ENCODE assay signal across 7 mouse cellular contexts in the genomic region with DNA sequence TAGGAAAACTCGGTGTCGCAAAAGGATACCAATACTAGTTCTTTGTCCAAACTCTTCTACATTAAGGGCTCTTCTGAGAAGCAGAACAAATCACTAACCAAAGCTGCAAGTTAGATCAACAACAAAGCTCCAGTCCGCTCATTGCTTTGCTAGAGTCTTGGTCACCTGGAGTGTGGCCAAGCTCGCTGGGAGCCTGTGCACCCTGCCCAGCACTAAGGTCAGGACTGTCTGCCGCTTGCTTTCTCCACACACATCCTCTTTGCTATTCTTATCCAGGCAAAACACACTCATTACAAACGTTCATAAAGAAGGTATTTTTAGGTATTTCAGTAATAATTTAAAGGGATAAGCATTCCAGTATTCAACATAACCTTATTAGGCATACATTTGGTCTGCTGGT.
DNase-seq lines count a peak whose midpoint lies in the region.

No protein-coding gene starts in this region.

- DNase-seq in 3T3-L1 (ENCODE audit: low read depth, low spot score) (peak; percentile 51), NIH3T3 (ENCODE audit: low read depth) (peak; percentile 82)
- peak; percentile 57 for DNase-seq in gastrocnemius, postnatal 14 days
- peak; percentile 88 for DNase-seq in kidney, postnatal 14 days
- peak; percentile 19 to 20 for DNase-seq in right cerebral cortex, adult 2 months (ENCODE audit: low spot score in 2 of 2)
- DNase-seq in natural killer cell, adult 2 months (ENCODE audit: low spot score in 2 of 2) = no peak
- DNase-seq in spleen, adult 18-20 months = no peak

- intact Hi-C loops in gastrocnemius, postnatal 14 days (cut with DNase I; ENCODE audit: low total_unique reads) = no loop called here

Comparison
In these comparisons a context has a peak if more than half of its experiments do, and no peak if none do; other contexts are left out.
1. DNase-seq: peak in 3T3-L1 (single experiment), NIH3T3 (single experiment), gastrocnemius, postnatal 14 days (single experiment), kidney, postnatal 14 days (single experiment) and right cerebral cortex, adult 2 months (2 of 2); none in natural killer cell, adult 2 months (0 of 2) and spleen, adult 18-20 months (0 of 2).